Mouse (Mus musculus) limb, embryonic 14.5 days (tissue): ENCODE measurements around the gene 5730480H06Rik. TPM values are rescaled to one million over a fixed set of nuclear protein-coding genes. Genes with fewer than 3 reads are reported as not detected.

ENCODE experiments used
- ATAC-seq: fragments of 200-750 bp; cut with Nextera tagmentation; 2 replicates; pipeline ENCODE4 v1.8.0; 2017; ENCODE audit warnings: low read depth, moderate number of reproducible peaks, moderate TSS enrichment; ENCODE audit not compliant: low FRiP score
- DNase-seq: peaks from one replicate; pipeline ENCODE4 v3.0.0-alpha.2; 2015; ENCODE audit warnings: low spot score
- H3K27ac ChIP-seq: fragments of 300-500 bp; sonication (generic); replicated peaks from 2 replicates; pipeline ENCODE4 v1.5.1; 2014; ENCODE audit warnings: low read depth, mild to moderate bottlenecking, low read length, moderate library complexity, mixed read lengths
- H3K27me3 ChIP-seq: fragments of 300-500 bp; sonication (generic); 2 replicates; pipeline ENCODE4 v1.6.1; 2014; ENCODE audit warnings: low read length, mixed read lengths; ENCODE audit not compliant: control insufficient read depth, insufficient read depth
- H3K36me3 ChIP-seq: fragments of 300-500 bp; sonication (generic); 2 replicates; pipeline ENCODE4 v1.6.1; 2014; ENCODE audit warnings: mild to moderate bottlenecking, low read length, moderate library complexity, mixed read lengths; ENCODE audit not compliant: control insufficient read depth, insufficient read depth
- H3K4me1 ChIP-seq: fragments of 300-500 bp; sonication (generic); 2 replicates; pipeline ENCODE4 v1.6.1; 2014; ENCODE audit warnings: antibody characterized with exemption, low read length, mixed read lengths; ENCODE audit not compliant: control insufficient read depth, insufficient read depth
- H3K4me2 ChIP-seq: fragments of 300-500 bp; sonication (generic); replicated peaks from 2 replicates; pipeline ENCODE4 v1.6.1; 2014; ENCODE audit warnings: low read depth, mild to moderate bottlenecking, low read length, moderate library complexity; ENCODE audit not compliant: severe bottlenecking
- H3K4me3 ChIP-seq: fragments of 300-500 bp; sonication (generic); replicated peaks from 2 replicates; pipeline ENCODE4 v1.5.1; 2014; ENCODE audit warnings: low read length
- H3K9ac ChIP-seq: fragments of 300-500 bp; sonication (generic); 2 replicates; pipeline ENCODE4 v1.6.1; 2014; ENCODE audit warnings: mild to moderate bottlenecking, low read depth, low read length, moderate library complexity; ENCODE audit not compliant: severe bottlenecking
- H3K9me3 ChIP-seq: fragments of 300-500 bp; sonication (generic); 2 replicates; pipeline ENCODE4 v1.6.1; 2016; ENCODE audit warnings: low read length; ENCODE audit not compliant: control insufficient read depth
- POLR2A ChIP-seq: fragments of 200-500 bp; IDR thresholded peaks from 2 replicates; pipeline ENCODE4 v1.8.0; 2012; ENCODE audit warnings: inconsistent platforms, mild to moderate bottlenecking, moderate library complexity, borderline replicate concordance; ENCODE audit not compliant: insufficient read depth, insufficient read length; ENCODE audit errors: extremely low read depth
- WGBS: fragments of 180-500 bp; shearing (Covaris S2); extraction: QIAGEN DNeasy Blood & Tissue Kit; methylation state at CpG from one replicate; pipeline ENCODE4 v1.1.7; 2014; 5-methylcytosine and 5-hydroxymethylcytosine counted together
- polyA plus RNA-seq, 2 experiments: library from polyadenylated mRNA; depleted of rRNA in 1 of 2; stranded (reverse) in 1 of 2; unstranded in 1 of 2; fragments of >200 nt; fragmentation: Nextera tagmentation in 1 of 2; extraction: Ambion mirVana in 1 of 2; gene quantifications; 2 replicates each; pipeline versions ENCODE4 v1.2.1 to v1.2.3; 2012 to 2014

Gene 5730480H06Rik
- polyA plus RNA-seq (2012; rRNA removed) (27.1 and 28.4 TPM in 2 replicates), polyA plus RNA-seq (2014; fragmentation: Nextera tagmentation; extraction: Ambion mirVana) (24.1 and 25.6 TPM in 2 replicates)

DNA sequence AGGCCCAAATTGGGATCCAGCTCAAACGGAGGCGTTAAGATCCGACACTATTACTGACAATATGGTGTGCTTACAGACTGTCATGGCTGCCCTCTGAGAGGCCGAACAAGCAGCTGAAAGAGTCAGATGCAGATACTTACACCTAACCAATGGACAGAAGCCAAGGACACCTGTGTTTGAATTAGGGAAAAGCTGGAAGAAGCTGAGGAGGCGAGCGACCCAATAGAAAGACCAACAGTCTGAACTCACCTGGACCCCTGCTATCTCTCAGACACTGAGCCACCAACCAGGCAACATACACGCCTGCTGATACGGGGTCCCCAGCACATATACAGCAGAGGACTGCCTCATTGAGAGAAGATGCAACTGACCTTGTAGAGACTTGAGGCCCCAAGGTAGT, at the start of gene 5730480H06Rik:
TSS of gene 5730480H06Rik (plus strand) at position 301 of the 400 bp plus-strand sequence.
- DNase-seq (no peak), ATAC-seq (no peak)
- no peak within 1 kb of the TSS for H3K4me3 ChIP-seq
- TF ChIP-seq POLR2A = no peak
- H3K9me3 ChIP-seq = no peaks in the 10 kb centered on the region
- no peak within 1 kb of the TSS for H3K27ac ChIP-seq
- H3K27me3 ChIP-seq = no peaks in the 10 kb centered on the region
- WGBS = 93% methylated on average over 8 of the region's 8 CpGs
- no peak within 1 kb of the TSS for H3K9ac ChIP-seq
- no peak within 1 kb of the TSS for H3K4me2 ChIP-seq
- H3K36me3 ChIP-seq = no peaks in the 10 kb centered on the region
- no peaks in the 10 kb centered on the region for H3K4me1 ChIP-seq

DNA sequence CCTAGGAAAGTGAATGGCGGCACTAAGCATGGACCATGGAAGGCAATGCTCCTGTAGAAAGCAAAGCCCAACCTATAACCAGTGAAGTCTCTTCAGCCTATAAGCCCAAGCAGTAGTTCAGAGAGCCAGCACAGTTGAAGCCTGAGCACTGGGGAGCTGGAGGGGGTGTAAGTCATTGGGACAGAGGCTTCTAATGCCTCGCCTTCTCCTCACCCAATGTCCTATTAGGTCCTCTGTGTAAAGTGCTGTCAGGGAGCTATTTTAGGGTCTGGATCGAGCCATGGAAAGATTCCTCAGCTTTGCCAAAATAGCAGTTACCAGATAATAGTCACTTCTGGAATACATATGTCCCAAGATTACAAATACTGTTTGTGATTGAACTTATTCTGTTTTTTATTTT, 26.6 kb upstream of the 5730480H06Rik start:
- no peaks in the 10 kb centered on the region for H3K9me3 ChIP-seq
- no peak overlapping the region for H3K9ac ChIP-seq
- H3K27ac ChIP-seq = no peak overlapping the region
- 81% methylated on average over 3 of the region's 3 CpGs for WGBS
- peak; percentile 3 for DNase-seq
- H3K4me3 ChIP-seq = no peak overlapping the region
- H3K36me3 ChIP-seq = peaks cover 13% of the 10 kb centered on the region
- no peaks in the 10 kb centered on the region for H3K4me1 ChIP-seq
- H3K4me2 ChIP-seq = no peak overlapping the region
- H3K27me3 ChIP-seq = no peaks in the 10 kb centered on the region
- no peak for TF ChIP-seq POLR2A
- no peak for ATAC-seq

DNA sequence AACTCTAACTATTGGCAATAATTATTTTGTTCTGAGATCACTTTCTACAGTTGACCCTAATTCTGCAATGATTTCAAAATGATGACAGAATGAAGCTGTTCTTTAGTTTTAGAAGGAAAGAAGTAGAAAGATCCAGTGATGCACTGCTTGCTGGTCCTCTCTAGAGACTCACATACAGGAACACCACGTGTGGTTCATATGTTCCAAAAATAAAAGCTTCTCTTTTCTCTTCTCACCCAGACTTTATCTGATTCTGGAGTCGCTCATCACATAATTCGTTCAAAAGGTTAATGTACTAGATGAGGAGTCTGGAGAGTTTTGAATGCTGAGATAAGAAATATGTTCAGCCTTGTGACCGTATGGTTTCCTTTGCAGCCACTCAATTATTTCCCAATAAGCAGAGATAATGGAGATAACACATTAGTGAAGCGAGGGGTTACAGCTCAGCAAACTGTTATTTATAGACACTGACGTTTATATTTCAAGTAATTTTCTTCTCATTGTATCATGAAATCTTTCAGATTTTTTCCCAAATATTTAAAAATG, 12.6 kb upstream of the 5730480H06Rik start:
- H3K27ac ChIP-seq = no peak overlapping the region
- ATAC-seq = no peak
- no peaks in the 10 kb centered on the region for H3K4me1 ChIP-seq
- H3K9ac ChIP-seq = no peak overlapping the region
- H3K9me3 ChIP-seq = no peaks in the 10 kb centered on the region
- no peak for TF ChIP-seq POLR2A
- DNase-seq = no peak
- WGBS = 73% methylated on average over 6 of the region's 6 CpGs
- H3K36me3 ChIP-seq = no peaks in the 10 kb centered on the region
- no peak overlapping the region for H3K4me2 ChIP-seq
- no peak overlapping the region for H3K4me3 ChIP-seq
- H3K27me3 ChIP-seq = no peaks in the 10 kb centered on the region

DNA sequence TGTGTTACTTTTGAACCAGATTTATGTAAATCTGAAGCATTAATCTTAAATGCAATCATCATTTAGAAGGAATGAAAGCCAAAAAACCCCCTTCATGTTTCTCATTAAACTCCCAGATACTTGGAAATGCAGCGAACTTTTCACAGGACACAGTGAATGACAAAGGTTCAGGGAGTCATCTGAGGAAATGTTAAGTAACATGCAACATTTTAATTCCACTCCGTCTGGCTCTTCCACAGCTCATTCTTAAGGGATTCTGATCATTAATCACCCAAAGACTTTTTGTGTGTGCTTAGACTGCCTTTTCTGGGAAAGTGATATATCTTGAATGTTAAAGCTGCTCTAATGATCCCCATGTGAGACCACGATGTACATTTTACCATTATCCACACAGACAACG, 7.2 kb upstream of the 5730480H06Rik start:
- no peak overlapping the region for H3K9ac ChIP-seq
- no peak for TF ChIP-seq POLR2A
- H3K9me3 ChIP-seq = no peaks in the 10 kb centered on the region
- WGBS = 63% methylated on average over 4 of the region's 4 CpGs
- ATAC-seq (no peak), DNase-seq (no peak)
- H3K4me3 ChIP-seq = no peak overlapping the region
- no peak overlapping the region for H3K27ac ChIP-seq
- no peaks in the 10 kb centered on the region for H3K4me1 ChIP-seq
- H3K36me3 ChIP-seq = no peaks in the 10 kb centered on the region
- H3K4me2 ChIP-seq = no peak overlapping the region
- no peaks in the 10 kb centered on the region for H3K27me3 ChIP-seq

DNA sequence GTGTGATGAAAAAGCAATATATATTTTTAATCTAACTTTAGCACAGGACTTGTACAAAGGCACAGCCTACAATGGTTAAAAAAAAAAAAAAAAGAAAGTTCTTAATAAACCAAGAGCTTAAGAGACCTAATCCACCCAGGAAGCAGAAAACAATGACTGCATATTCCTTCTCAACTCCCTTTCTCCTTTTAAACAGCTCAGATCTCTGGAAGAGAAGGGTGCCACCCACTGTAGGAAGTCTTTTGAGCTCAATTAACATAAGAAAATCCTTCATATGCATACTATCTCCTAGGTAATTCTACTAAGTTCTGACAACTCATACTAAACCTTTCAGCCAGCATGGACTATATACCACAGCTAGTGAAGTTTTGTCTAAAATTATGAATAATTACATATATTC, 1.5 kb upstream of the 5730480H06Rik start:
- Histone ChIP-seq H3K9ac (no peak overlapping the region), H3K27ac (no peak overlapping the region), H3K9me3 (no peaks in the 10 kb centered on the region), H3K4me2 (no peak overlapping the region), H3K27me3 (no peaks in the 10 kb centered on the region), H3K4me1 (no peaks in the 10 kb centered on the region), H3K4me3 (no peak overlapping the region), H3K36me3 (no peaks in the 10 kb centered on the region)
- ATAC-seq (no peak), DNase-seq (no peak)
- TF ChIP-seq POLR2A = no peak

DNA sequence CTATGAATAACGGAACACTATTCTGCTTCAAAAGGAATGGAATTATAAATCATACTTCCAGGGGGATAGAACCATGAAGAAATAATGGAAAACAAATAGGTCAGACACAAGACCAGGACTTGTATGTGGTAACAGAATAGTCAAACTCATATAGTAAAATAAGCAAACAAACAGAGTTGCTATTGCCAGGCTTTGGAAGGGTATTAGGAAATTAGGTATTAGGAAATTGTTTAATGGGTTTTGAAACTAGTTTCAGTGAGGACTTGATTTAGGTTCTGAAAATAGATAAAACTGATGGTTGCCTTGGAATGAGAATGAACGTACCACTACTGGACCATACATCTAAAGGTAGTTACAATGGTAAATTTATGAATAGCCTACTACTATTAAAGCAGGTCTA, 2.0 kb downstream of the 5730480H06Rik start:
- H3K4me2 ChIP-seq = no peak overlapping the region
- WGBS = 88% methylated on average over 2 of the region's 2 CpGs
- DNase-seq (no peak), ATAC-seq (no peak)
- H3K9ac ChIP-seq = no peak overlapping the region
- no peaks in the 10 kb centered on the region for H3K9me3 ChIP-seq
- no peak for TF ChIP-seq POLR2A
- no peaks in the 10 kb centered on the region for H3K36me3 ChIP-seq
- H3K4me1 ChIP-seq = no peaks in the 10 kb centered on the region
- H3K27me3 ChIP-seq = no peaks in the 10 kb centered on the region
- no peak overlapping the region for H3K27ac ChIP-seq
- H3K4me3 ChIP-seq = no peak overlapping the region
